Mouse (Mus musculus) cerebellum, adult 2 months (tissue): ENCODE data around the gene Psph.

ENCODE experiments used
- CTCF ChIP-seq: fragments of 200-500 bp; IDR thresholded peaks from 2 replicates; pipeline ENCODE4 v1.5.1; 2011; ENCODE audit warnings: low read depth, mild to moderate bottlenecking, control low read depth, low read length, moderate library complexity, borderline replicate concordance; ENCODE audit not compliant: insufficient read depth
- POLR2A ChIP-seq: fragments of 200-500 bp; IDR thresholded peaks from 2 replicates; pipeline ENCODE4 v1.6.1; 2011; ENCODE audit warnings: low read length, control low read depth, borderline replicate concordance; ENCODE audit not compliant: insufficient read depth

DNA sequence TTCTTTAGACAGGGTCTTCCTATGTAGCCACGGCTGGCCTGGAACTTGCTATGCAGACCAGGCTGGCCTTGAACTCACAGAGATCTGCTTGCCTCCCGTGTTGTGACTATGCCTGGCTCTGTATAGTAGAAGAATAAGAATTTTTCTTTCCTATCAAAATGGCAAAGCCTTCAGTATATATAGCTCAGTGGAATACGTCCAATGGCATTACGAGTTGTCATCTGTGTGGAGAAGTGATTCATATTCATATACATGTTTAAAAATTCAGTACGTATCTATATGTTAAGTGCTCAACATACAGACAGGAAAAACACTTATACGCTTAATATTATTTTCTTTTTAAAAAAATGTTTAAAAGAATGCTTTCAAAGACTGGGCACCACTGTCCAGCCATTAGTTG, 1.1 kb downstream of the Psph start:
- TF ChIP-seq CTCF (no peak), POLR2A (no peak)
